Mouse (Mus musculus) Patski (cell line): Measurements from ENCODE around the gene Dynlt1a. TPM values are rescaled to one million over a fixed set of nuclear protein-coding genes. Genes with fewer than 3 reads are reported as not detected.
"Not testable (repeated sequence)": the region's sequence is repeated elsewhere in the genome, so short reads cannot be mapped to it uniquely, and the experiment has no call there.

Experiments used
- ATAC-seq: fragments of 100-300 bp; one replicate; pipeline ENCODE4 v1.8.0; 2021
- CTCF ChIA-PET: fragments of 350-600 bp; sonication (Branson Sonifier 250); formaldehyde crosslinking; loops from one replicate; lab custom pipeline; 2022; ENCODE audit warnings: inconsistent platforms; lab: Charles Lee
- POLR2A ChIA-PET: fragments of 350-600 bp; sonication (Branson Sonifier 250); formaldehyde crosslinking; loops from one replicate; lab custom pipeline; 2022; ENCODE audit warnings: antibody characterized with exemption, inconsistent platforms; lab: Charles Lee
- DNase-seq: peaks from one replicate; pipeline ENCODE4 v3.0.0-alpha.2; 2011; ENCODE audit warnings: low read depth, low spot score
- H3K27me3 ChIP-seq: fragments of 371-371 bp; one replicate; pipeline ENCODE4 v1.5.1; 2021
- in situ Hi-C: fragments of 300-500 bp; cut with MboI; formaldehyde crosslinking; loops from 3 replicates; pipeline ENCODE4 v1.11.1; 2018; ENCODE audit warnings: low pct_unique_long_range_greater_than_20kb, mixed read lengths
- polyA plus RNA-seq: library from polyadenylated mRNA; unstranded; gene quantifications from one replicate; pipeline ENCODE4 v1.2.3, GENCODE M21; 2021

Gene Dynlt1a
- polyA plus RNA-seq, 1 experiment from 2014 or later: 5.7 TPM

DNA sequence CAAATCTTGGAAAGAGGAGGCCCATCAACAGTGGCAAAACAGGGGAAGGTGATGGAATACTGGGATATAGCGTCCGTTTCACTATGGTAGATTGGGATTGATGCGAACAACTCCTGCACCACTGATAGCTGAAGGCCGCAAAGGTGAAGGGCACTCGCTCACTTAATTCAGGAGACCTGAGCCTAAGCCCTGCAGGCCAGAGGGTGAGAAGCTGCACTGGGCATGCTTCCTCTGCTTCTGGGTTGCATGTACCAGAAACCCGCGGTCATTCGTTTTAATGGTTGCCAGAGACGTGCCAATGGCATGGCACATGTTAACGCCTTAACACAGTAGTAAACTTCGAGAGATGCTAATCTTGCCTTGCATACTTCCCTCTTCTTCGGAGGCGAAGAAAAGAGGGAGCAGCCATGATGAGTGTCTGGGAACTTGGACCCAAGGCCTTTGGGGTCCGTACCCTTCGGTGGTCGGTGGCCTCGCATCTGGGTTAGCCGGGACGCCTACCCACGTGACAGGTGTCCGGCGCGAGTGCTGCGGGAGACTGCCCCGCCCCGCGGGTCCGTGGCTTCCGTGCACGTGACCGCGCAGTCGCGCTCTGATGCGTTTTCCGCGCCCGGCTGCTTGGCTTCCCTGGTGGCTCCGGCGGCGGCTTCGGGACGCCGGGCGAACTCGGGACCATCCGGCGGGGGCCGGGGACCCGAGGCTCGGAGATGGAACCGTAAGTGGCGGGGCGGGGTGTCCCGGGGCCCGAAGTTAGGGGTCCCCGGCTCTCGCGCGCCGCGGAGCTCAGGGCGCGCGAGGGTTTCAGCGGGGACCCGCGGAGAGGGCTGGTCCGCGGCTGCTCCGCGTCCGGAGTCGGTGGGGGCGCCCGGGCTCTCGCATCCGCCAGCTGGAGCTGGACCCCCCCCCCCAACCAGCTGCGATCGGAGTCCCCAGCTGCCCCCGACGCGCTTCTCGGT lies 47.1 kb downstream of the Dynlt1a start:
- POLR2A ChIA-PET, H3K27me3 ChIP-seq, in situ Hi-C loops, DNase-seq, CTCF ChIA-PET: not testable (repeated sequence)
- peak; percentile 61 for ATAC-seq

DNA sequence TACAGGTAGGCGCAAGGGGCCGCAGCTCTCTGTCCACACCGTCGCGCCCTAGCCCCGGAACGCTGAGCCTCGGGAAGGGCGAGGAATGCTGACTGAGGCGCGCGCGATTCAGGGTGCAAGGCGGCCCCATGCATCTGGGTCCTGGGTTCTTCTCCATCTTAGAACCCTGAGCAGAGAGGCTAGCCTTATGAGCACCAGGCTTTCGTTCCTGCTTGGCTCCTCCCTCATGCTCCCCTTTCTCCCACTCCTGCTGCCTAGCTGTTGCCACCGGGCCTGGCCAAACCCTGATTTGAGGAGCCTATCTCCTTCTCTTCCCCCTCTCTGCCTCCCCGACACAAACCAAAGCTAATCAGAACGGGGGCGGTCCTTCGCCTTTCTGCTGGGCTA lies 60.2 kb downstream of the Dynlt1a start:
- ATAC-seq, CTCF ChIA-PET, POLR2A ChIA-PET, DNase-seq, H3K27me3 ChIP-seq, in situ Hi-C loops: not testable (repeated sequence)

DNA sequence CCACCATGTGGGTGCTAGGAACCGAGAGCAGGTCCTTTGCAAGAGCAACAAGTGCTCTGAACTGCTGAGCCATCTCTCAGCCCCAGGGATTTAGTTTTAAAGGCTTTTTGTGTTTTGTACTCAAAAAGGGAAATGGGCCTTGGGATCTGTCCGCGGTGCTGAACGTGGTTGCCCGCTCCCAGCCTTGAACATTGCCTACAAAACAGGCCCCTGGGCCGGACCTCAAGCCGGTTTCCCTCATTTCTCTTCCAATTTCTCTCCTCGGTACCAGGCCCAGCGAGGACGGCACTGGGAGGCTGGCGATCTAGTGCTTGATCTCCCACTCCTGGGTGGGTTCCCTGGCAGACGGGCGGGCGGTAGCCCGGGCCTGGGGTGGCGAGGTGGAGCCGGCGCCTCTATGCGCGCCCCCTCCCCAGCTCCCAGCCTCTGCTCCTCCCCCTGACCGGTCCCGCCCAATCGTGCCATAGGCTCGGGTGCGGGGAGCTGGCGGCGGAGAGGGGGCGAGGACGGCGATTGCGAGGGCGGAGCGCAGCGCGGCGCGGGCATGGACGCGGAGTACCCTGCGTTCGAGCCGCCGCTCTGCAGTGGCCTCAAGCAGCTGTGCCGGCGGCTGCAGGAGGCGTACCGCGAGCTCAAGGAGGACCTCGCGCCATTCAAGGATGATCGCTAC lies 60.8 kb downstream of the Dynlt1a start, which contains the start of gene Tmem181a:
Gene Tmem181a (plus strand): TSS at position 461 of the 670 bp plus-strand sequence.
- H3K27me3 ChIP-seq, CTCF ChIA-PET, in situ Hi-C loops, POLR2A ChIA-PET, DNase-seq: not testable (repeated sequence)
- peak; percentile 47 for ATAC-seq

Other genes starting within 250 kb of the Dynlt1a start
- gene Serac1, start 237.8 kb downstream of the Dynlt1a start, polyA plus RNA-seq: 7.0 TPM
- gene Gtf2h5, start 237.7 kb downstream of the Dynlt1a start, polyA plus RNA-seq: 84.7 TPM
- 70.8 TPM for gene Tulp4, start 211.1 kb downstream of the Dynlt1a start, polyA plus RNA-seq
- 8.5 TPM for gene Tmem181a, start 60.6 kb downstream of the Dynlt1a start, polyA plus RNA-seq
- 317 TPM for gene Dynlt1b, start 112.6 kb upstream of the Dynlt1a start, polyA plus RNA-seq